Mouse (Mus musculus) midbrain, embryonic 16.5 days (tissue): ENCODE data around the gene Gm21981. TPM values are rescaled to one million over a fixed set of nuclear protein-coding genes. Genes with fewer than 3 reads are reported as not detected.
"Not testable (repeated sequence)": the region's sequence is repeated elsewhere in the genome, so short reads cannot be mapped to it uniquely, and the experiment has no call there.

Experiments used
- ATAC-seq: fragments of 200-750 bp; cut with Nextera tagmentation; 2 replicates; pipeline ENCODE4 v1.8.0; 2017; ENCODE audit warnings: moderate TSS enrichment
- H3K27ac ChIP-seq: fragments of 300-500 bp; sonication (generic); 2 replicates; pipeline ENCODE4 v1.5.1; 2014; ENCODE audit warnings: mild to moderate bottlenecking, low read length, mixed read lengths
- H3K27me3 ChIP-seq: fragments of 300-500 bp; sonication (generic); 2 replicates; pipeline ENCODE4 v1.6.1; 2014; ENCODE audit warnings: low read depth, low read length, mixed read lengths; ENCODE audit not compliant: control insufficient read depth, insufficient read depth
- H3K36me3 ChIP-seq: fragments of 300-500 bp; sonication (generic); 2 replicates; pipeline ENCODE4 v1.6.1; 2014; ENCODE audit warnings: mild to moderate bottlenecking, low read length, moderate library complexity, mixed read lengths; ENCODE audit not compliant: control insufficient read depth, insufficient read depth
- H3K4me1 ChIP-seq: fragments of 300-500 bp; sonication (generic); 2 replicates; pipeline ENCODE4 v1.6.1; 2014; ENCODE audit warnings: mild to moderate bottlenecking, low read length, mixed read lengths; ENCODE audit not compliant: control insufficient read depth, insufficient read depth
- H3K4me2 ChIP-seq: fragments of 300-500 bp; sonication (generic); 2 replicates; pipeline ENCODE4 v1.6.1; 2014; ENCODE audit warnings: mild to moderate bottlenecking, low read length, mixed read lengths
- H3K4me3 ChIP-seq: fragments of 300-500 bp; sonication (generic); 2 replicates; pipeline ENCODE4 v1.5.1; 2014; ENCODE audit warnings: low read depth, mild to moderate bottlenecking, low read length, moderate library complexity, mixed read lengths
- H3K9ac ChIP-seq: fragments of 300-500 bp; sonication (generic); 2 replicates; pipeline ENCODE4 v1.6.1; 2014; ENCODE audit warnings: low read depth, low read length, mixed read lengths
- H3K9me3 ChIP-seq: fragments of 300-500 bp; sonication (generic); replicated peaks from 2 replicates; pipeline ENCODE4 v1.6.1; 2014; ENCODE audit warnings: mild to moderate bottlenecking, low read length, mixed read lengths; ENCODE audit not compliant: control insufficient read depth, poor library complexity, severe bottlenecking
- WGBS: fragments of 180-500 bp; shearing (Covaris S2); extraction: QIAGEN DNeasy Blood & Tissue Kit; methylation state at CpG from one replicate; pipeline ENCODE4 v1.1.7; 2014; 5-methylcytosine and 5-hydroxymethylcytosine counted together
- polyA plus RNA-seq: library from polyadenylated mRNA; unstranded; fragments of >200 nt; fragmentation: Nextera tagmentation; extraction: Ambion mirVana; gene quantifications from 2 replicates; pipeline ENCODE4 v1.2.1, GENCODE M21; 2015

The Gm21981 gene
- polyA plus RNA-seq, 1 experiment from 2014 or later, result 0.92 TPM

- ATAC-seq, result no peak
- 89% methylated on average over 3 of the region's 3 CpGs for WGBS
Measured at GRCm38 (mm10) chr17:47658741-47659243, 35.5 kb downstream of the Gm21981 start.

GRCm38 (mm10) chr17:47657901-47658300, 36.4 kb downstream of the Gm21981 start:
- H3K9me3 ChIP-seq, result no peaks in the 10 kb centered on the region
- H3K4me2 ChIP-seq, result no peak overlapping the region
- 89% methylated on average over 4 of the region's 4 CpGs for WGBS
- H3K4me3 ChIP-seq, result no peak overlapping the region
- ATAC-seq, result no peak
- H3K27ac ChIP-seq, result no peak overlapping the region
- H3K9ac ChIP-seq, result no peak overlapping the region
- no peaks in the 10 kb centered on the region for H3K36me3 ChIP-seq
- H3K27me3 ChIP-seq, result no peaks in the 10 kb centered on the region
- H3K4me1 ChIP-seq, result no peaks in the 10 kb centered on the region

More at GRCm38 (mm10) chr17:47658741-47659243, 35.5 kb downstream of the Gm21981 start:
- H3K4me2 ChIP-seq, result no peak overlapping the region
- no peak overlapping the region for H3K9ac ChIP-seq
- no peaks in the 10 kb centered on the region for H3K27me3 ChIP-seq
- no peak overlapping the region for H3K27ac ChIP-seq
- no peaks in the 10 kb centered on the region for H3K9me3 ChIP-seq
- no peaks in the 10 kb centered on the region for H3K36me3 ChIP-seq
- no peaks in the 10 kb centered on the region; the same call in 1 of the 2 replicates for H3K4me1 ChIP-seq
- no peak overlapping the region for H3K4me3 ChIP-seq

GRCm38 (mm10) chr17:47655697-47656096, 38.6 kb downstream of the Gm21981 start:
- Histone ChIP-seq H3K36me3 (no peaks in the 10 kb centered on the region), H3K9me3 (no peaks in the 10 kb centered on the region), H3K4me1 (no peaks in the 10 kb centered on the region), H3K9ac (no peak overlapping the region), H3K27me3 (no peaks in the 10 kb centered on the region), H3K27ac (no peak overlapping the region), H3K4me2 (no peak overlapping the region), H3K4me3 (no peak overlapping the region)
- WGBS, result 86% methylated on average over 5 of the region's 5 CpGs
- ATAC-seq, result no peak

GRCm38 (mm10) chr17:47654346-47654745, 39.9 kb downstream of the Gm21981 start:
- H3K27ac ChIP-seq, ATAC-seq: not testable (repeated sequence)
- 93% methylated on average over 8 of the region's 8 CpGs for WGBS

GRCm38 (mm10) chr17:47651953-47652352, 42.3 kb downstream of the Gm21981 start:
- WGBS, result 66% methylated on average over 2 of the region's 2 CpGs

More at GRCm38 (mm10) chr17:47654346-47654745, 39.9 kb downstream of the Gm21981 start:
- H3K36me3 ChIP-seq, H3K9me3 ChIP-seq, H3K4me1 ChIP-seq, H3K9ac ChIP-seq, H3K4me3 ChIP-seq, H3K27me3 ChIP-seq, H3K4me2 ChIP-seq: not testable (repeated sequence)

GRCm38 (mm10) chr17:47648966-47649365, 45.3 kb downstream of the Gm21981 start:
- Histone ChIP-seq H3K36me3 (no peaks in the 10 kb centered on the region), H3K9me3 (no peaks in the 10 kb centered on the region), H3K9ac (no peak overlapping the region), H3K4me2 (no peak overlapping the region), H3K27me3 (no peaks in the 10 kb centered on the region), H3K27ac (no peak overlapping the region), H3K4me3 (no peak overlapping the region), H3K4me1 (no peaks in the 10 kb centered on the region)
- 36% methylated on average over 4 of the region's 4 CpGs for WGBS
- ATAC-seq, result no peak

More at GRCm38 (mm10) chr17:47651953-47652352, 42.3 kb downstream of the Gm21981 start:
- H3K9me3 ChIP-seq, result no peaks in the 10 kb centered on the region
- H3K4me3 ChIP-seq, result no peak overlapping the region
- no peaks in the 10 kb centered on the region for H3K4me1 ChIP-seq
- H3K27ac ChIP-seq, result no peak overlapping the region
- H3K9ac ChIP-seq, result no peak overlapping the region
- H3K27me3 ChIP-seq, result no peaks in the 10 kb centered on the region
- no peaks in the 10 kb centered on the region for H3K36me3 ChIP-seq
- H3K4me2 ChIP-seq, result no peak overlapping the region
- ATAC-seq, result no peak

- ATAC-seq, result no peak
- H3K9me3 ChIP-seq, result no peaks in the 10 kb centered on the region
- no peak overlapping the region for H3K4me3 ChIP-seq
- H3K36me3 ChIP-seq, result no peaks in the 10 kb centered on the region
- H3K27ac ChIP-seq, result no peak overlapping the region
- H3K9ac ChIP-seq, result no peak overlapping the region
- WGBS, result 83% methylated on average over 1 of the region's 1 CpGs
- H3K27me3 ChIP-seq, result no peaks in the 10 kb centered on the region
- H3K4me1 ChIP-seq, result no peaks in the 10 kb centered on the region
- H3K4me2 ChIP-seq, result no peak overlapping the region
Measured at GRCm38 (mm10) chr17:47646683-47647082, 47.6 kb downstream of the Gm21981 start.

- no peak overlapping the region for H3K4me2 ChIP-seq
- no peak for ATAC-seq
- no peaks in the 10 kb centered on the region for H3K9me3 ChIP-seq
- no peak overlapping the region for H3K4me3 ChIP-seq
- H3K27me3 ChIP-seq, result no peaks in the 10 kb centered on the region
- no peaks in the 10 kb centered on the region for H3K36me3 ChIP-seq
- no peak overlapping the region for H3K9ac ChIP-seq
- WGBS, result 79% methylated on average over 2 of the region's 2 CpGs
- no peak overlapping the region for H3K27ac ChIP-seq
- H3K4me1 ChIP-seq, result peaks cover 2% of the 10 kb centered on the region; the same call in 1 of the 2 replicates
Measured at GRCm38 (mm10) chr17:47642992-47643391, 51.3 kb downstream of the Gm21981 start.
